Mouse (Mus musculus): ENCODE data around the gene Gabrr2. TPM values are rescaled to one million over a fixed set of nuclear protein-coding genes. Genes with fewer than 3 reads are reported as not detected.

Gabrr2 gene
- polyA plus RNA-seq, 1 experiment = not detected

- TF ChIP-seq TAL1 (IDR thresholded peaks at IDR 0.05; ENCODE audit: low read length) (no peak), GATA1 (IDR thresholded peaks at IDR 0.05; ENCODE audit: low read length) (no peak)
- H3K27me3 ChIP-seq (ENCODE audit: control insufficient read depth) = no peaks in the 10 kb centered on the region
- H3K4me1 ChIP-seq (ENCODE audit: control insufficient read depth) = no peaks in the 10 kb centered on the region
- H3K36me3 ChIP-seq (ENCODE audit: control insufficient read depth) = no peaks in the 10 kb centered on the region
- no peaks in the 10 kb centered on the region for H3K9me3 ChIP-seq (ENCODE audit: control insufficient read depth, low read length)
- no peak overlapping the region for H3K4me3 ChIP-seq (replicated peaks)
Measured at GRCm38 (mm10) chr4:33066223-33066960, 3.6 kb downstream of the Gabrr2 start.

- Histone ChIP-seq H3K27me3 (ENCODE audit: control insufficient read depth) (no peaks in the 10 kb centered on the region), H3K36me3 (ENCODE audit: control insufficient read depth) (no peaks in the 10 kb centered on the region), H3K4me3 (replicated peaks) (no peak overlapping the region), H3K9me3 (ENCODE audit: control insufficient read depth, low read length) (no peaks in the 10 kb centered on the region), H3K4me1 (ENCODE audit: control insufficient read depth) (peaks cover 7% of the 10 kb centered on the region)
- TF ChIP-seq TAL1 (IDR thresholded peaks at IDR 0.05; ENCODE audit: low read length) = no peak
- no peak for TF ChIP-seq GATA1 (IDR thresholded peaks at IDR 0.05; ENCODE audit: low read length)
Measured at GRCm38 (mm10) chr4:33067331-33067730, 4.5 kb downstream of the Gabrr2 start.

DNA sequence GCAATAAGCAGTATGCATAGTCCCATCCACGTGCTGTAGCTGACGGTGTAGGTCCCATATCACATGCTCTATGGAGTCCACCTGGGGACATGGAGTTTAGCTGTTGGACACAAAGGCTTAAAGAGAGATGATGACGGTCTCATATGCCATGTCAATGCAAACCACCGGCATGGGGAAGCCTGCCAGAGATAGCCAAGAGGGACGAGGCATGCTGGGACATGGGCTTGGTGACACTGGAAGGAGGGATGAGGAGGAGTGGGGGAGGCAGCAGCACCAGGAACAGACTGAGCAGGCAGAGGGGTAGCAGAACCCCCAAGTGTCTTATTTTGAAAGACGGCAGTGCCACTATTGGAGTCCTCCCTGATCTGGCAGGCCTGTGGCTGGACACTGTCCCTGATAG, 5.0 kb downstream of the Gabrr2 start:
- TF ChIP-seq TAL1 (IDR thresholded peaks at IDR 0.05; ENCODE audit: low read length) (no peak), GATA1 (IDR thresholded peaks at IDR 0.05; ENCODE audit: low read length) (no peak)
- H3K4me1 ChIP-seq (ENCODE audit: control insufficient read depth) = peaks cover 12% of the 10 kb centered on the region
- H3K27me3 ChIP-seq (ENCODE audit: control insufficient read depth) = no peaks in the 10 kb centered on the region
- H3K4me3 ChIP-seq (replicated peaks) = no peak overlapping the region
- H3K9me3 ChIP-seq (ENCODE audit: control insufficient read depth, low read length) = no peaks in the 10 kb centered on the region
- no peaks in the 10 kb centered on the region for H3K36me3 ChIP-seq (ENCODE audit: control insufficient read depth)

DNA sequence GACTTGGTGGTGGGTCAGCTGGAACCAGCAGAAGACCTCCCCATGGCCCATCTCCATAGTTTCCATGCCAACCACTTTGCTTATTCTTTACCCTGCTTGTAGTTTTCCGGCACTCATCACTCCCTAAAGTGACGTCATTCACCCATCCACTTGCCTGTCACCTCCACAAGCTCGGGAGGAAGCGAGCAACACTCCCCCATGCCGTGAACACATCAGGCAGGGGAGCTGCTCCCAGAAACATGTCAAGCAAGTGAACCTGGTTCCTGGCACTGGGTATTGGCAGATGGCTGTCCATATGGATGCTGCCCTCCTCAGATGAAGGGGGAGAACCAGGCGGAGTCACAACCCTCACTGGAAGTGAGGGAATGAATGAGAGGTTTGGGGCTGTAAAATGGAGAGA, 6.1 kb downstream of the Gabrr2 start:
- Histone ChIP-seq H3K9me3 (ENCODE audit: control insufficient read depth, low read length) (no peaks in the 10 kb centered on the region), H3K4me3 (replicated peaks) (no peak overlapping the region), H3K36me3 (ENCODE audit: control insufficient read depth) (no peaks in the 10 kb centered on the region), H3K27me3 (ENCODE audit: control insufficient read depth) (no peaks in the 10 kb centered on the region), H3K4me1 (ENCODE audit: control insufficient read depth) (peaks cover 18% of the 10 kb centered on the region)
- TF ChIP-seq GATA1 (IDR thresholded peaks at IDR 0.05; ENCODE audit: low read length) (no peak), TAL1 (IDR thresholded peaks at IDR 0.05; ENCODE audit: low read length) (no peak)

DNA sequence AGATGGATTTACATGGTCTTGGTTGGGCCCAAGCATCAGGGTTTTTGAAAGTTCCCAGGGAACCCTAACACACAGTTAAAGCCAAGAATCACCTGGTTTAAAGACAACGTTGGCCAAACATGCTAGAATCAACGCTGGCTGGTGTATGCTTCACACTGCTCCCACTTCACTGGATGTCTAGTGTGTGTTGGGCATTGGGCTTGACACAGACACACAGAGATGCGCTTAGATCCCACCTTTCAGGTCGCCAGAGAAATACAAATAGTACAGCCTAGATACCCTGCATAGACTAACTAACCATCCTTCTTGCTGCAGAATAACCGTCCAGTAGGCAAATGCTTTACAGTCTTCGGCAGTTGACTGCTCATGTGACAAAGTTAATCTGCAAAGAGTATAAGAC, 7.5 kb downstream of the Gabrr2 start:
- Histone ChIP-seq H3K4me1 (ENCODE audit: control insufficient read depth) (peaks cover 18% of the 10 kb centered on the region), H3K36me3 (ENCODE audit: control insufficient read depth) (no peaks in the 10 kb centered on the region), H3K9me3 (ENCODE audit: control insufficient read depth, low read length) (no peaks in the 10 kb centered on the region), H3K4me3 (replicated peaks) (no peak overlapping the region), H3K27me3 (ENCODE audit: control insufficient read depth) (no peaks in the 10 kb centered on the region)
- no peak for TF ChIP-seq TAL1 (IDR thresholded peaks at IDR 0.05; ENCODE audit: low read length)
- TF ChIP-seq GATA1 (IDR thresholded peaks at IDR 0.05; ENCODE audit: low read length) = no peak

DNA sequence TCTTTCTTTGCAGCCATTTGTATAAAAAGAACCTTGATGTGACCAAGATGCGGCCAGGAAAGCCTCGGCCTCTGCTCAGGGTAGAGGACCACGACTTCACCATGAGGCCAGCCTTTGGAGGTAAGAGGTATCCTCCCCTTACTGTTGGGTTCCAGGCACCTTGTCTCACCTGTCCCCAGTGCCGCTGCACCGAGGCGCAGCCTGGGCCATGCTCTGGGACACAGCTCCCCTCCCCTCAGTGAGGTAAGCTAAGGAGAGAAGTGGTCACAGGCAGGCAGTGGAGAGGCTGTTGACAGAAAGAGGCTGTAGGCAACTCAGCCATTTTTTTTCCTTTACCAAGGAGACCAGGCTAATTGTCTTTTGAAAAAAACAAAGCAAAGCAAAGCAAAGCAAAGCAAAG, 8.5 kb downstream of the Gabrr2 start:
- Histone ChIP-seq H3K9me3 (ENCODE audit: control insufficient read depth, low read length) (no peaks in the 10 kb centered on the region), H3K27me3 (ENCODE audit: control insufficient read depth) (no peaks in the 10 kb centered on the region), H3K36me3 (ENCODE audit: control insufficient read depth) (no peaks in the 10 kb centered on the region), H3K4me1 (ENCODE audit: control insufficient read depth) (peaks cover 18% of the 10 kb centered on the region), H3K4me3 (replicated peaks) (no peak overlapping the region)
- TF ChIP-seq TAL1 (IDR thresholded peaks at IDR 0.05; ENCODE audit: low read length) (no peak), GATA1 (IDR thresholded peaks at IDR 0.05; ENCODE audit: low read length) (no peak)

DNA sequence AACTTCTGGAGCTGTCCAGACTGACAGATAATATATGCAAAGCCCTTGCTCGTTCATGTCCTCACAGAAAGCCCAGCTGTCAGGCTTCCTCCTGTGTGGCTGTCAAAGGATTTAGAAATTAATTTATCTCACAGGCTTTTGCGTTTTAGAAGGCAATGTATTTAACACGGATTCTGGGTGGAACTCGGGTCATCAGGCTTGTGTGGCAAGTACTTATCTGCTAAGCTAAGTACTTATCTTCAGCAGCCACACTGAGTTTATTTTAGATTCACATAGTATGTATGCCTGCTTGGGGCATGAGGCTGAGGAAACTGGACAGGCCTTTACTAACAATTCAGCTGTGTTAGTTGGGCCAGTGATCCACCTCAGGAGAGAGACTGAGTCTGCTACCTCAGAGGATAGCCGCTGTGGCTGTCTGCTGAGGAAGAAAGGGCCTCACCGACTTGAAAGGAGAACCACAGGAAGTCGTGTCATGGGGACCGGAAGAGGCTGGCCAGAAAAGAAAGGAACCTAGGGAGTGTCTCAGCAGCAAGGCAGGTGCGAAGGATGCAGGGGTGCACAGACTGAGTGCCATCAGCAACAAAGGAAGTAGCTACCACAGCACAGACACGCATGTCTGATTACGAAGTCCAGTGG, 9.8 kb downstream of the Gabrr2 start:
- Histone ChIP-seq H3K27me3 (ENCODE audit: control insufficient read depth) (no peaks in the 10 kb centered on the region), H3K9me3 (ENCODE audit: control insufficient read depth, low read length) (no peaks in the 10 kb centered on the region), H3K4me1 (ENCODE audit: control insufficient read depth) (peaks cover 18% of the 10 kb centered on the region), H3K36me3 (ENCODE audit: control insufficient read depth) (no peaks in the 10 kb centered on the region), H3K4me3 (replicated peaks) (no peak overlapping the region)
- TF ChIP-seq TAL1 (IDR thresholded peaks at IDR 0.05; ENCODE audit: low read length) (no peak), GATA1 (IDR thresholded peaks at IDR 0.05; ENCODE audit: low read length) (no peak)

- peaks cover 18% of the 10 kb centered on the region for H3K4me1 ChIP-seq (ENCODE audit: control insufficient read depth)
- no peak overlapping the region for H3K4me3 ChIP-seq (replicated peaks)
- H3K36me3 ChIP-seq (ENCODE audit: control insufficient read depth) = no peaks in the 10 kb centered on the region
- H3K9me3 ChIP-seq (ENCODE audit: control insufficient read depth, low read length) = no peaks in the 10 kb centered on the region
- no peak for TF ChIP-seq TAL1 (IDR thresholded peaks at IDR 0.05; ENCODE audit: low read length)
- no peaks in the 10 kb centered on the region for H3K27me3 ChIP-seq (ENCODE audit: control insufficient read depth)
Measured at GRCm38 (mm10) chr4:33074406-33074805, 11.6 kb downstream of the Gabrr2 start.

DNA sequence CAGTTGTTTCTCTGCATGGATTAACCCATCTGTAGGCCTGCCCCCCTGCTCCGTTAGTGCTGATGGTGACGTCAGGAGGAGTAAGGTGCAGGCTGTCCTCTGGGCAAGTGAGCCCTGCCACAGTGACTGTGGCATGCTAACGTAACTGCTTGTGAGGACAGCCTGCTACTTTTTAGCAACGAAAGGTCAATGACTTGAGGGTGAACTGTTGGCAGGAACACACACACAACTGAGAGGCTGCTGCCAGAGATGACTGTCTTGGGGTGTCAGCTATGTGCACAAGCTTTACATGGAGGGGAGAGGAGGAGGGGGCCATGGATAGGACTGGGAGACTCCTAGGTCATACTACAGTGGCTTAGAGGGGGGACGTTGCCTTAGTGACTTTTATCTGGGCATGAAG, 12.1 kb downstream of the Gabrr2 start:
- Histone ChIP-seq H3K4me3 (replicated peaks) (no peak overlapping the region), H3K27me3 (ENCODE audit: control insufficient read depth) (no peaks in the 10 kb centered on the region)
- TF ChIP-seq GATA1 (IDR thresholded peaks at IDR 0.05; ENCODE audit: low read length) (no peak), TAL1 (IDR thresholded peaks at IDR 0.05; ENCODE audit: low read length) (no peak)

More for the DNA sequence above, 12.1 kb downstream of the Gabrr2 start:
- Histone ChIP-seq H3K36me3 (ENCODE audit: control insufficient read depth) (no peaks in the 10 kb centered on the region), H3K4me1 (ENCODE audit: control insufficient read depth) (peaks cover 18% of the 10 kb centered on the region), H3K9me3 (ENCODE audit: control insufficient read depth, low read length) (no peaks in the 10 kb centered on the region)

Data from erythroblast, embryonic 14.5 days (primary cell).